Mouse (Mus musculus) cortical plate, adult 2 months (tissue): ENCODE data around the gene Rps26.

ENCODE experiments used
- CTCF ChIP-seq: fragments of 200-500 bp; IDR thresholded peaks from 2 replicates; pipeline ENCODE4 v1.5.1; 2011; ENCODE audit warnings: mild to moderate bottlenecking, control low read depth, low read length; ENCODE audit not compliant: insufficient read depth; ENCODE audit errors: extremely low read depth
- POLR2A ChIP-seq: fragments of 200-500 bp; IDR thresholded peaks from 2 replicates; pipeline ENCODE4 v1.6.1; 2011; ENCODE audit warnings: mild to moderate bottlenecking, low read length, control low read depth; ENCODE audit not compliant: insufficient read depth; ENCODE audit errors: extremely low read depth

GRCm38 (mm10) chr10:128631571-128631970 is 5.0 kb upstream of the Rps26 start:
- no peak for TF ChIP-seq CTCF
- no peak for TF ChIP-seq POLR2A
